Comparison of ENCODE assay signal across 8 mouse cellular contexts in the genomic region with DNA sequence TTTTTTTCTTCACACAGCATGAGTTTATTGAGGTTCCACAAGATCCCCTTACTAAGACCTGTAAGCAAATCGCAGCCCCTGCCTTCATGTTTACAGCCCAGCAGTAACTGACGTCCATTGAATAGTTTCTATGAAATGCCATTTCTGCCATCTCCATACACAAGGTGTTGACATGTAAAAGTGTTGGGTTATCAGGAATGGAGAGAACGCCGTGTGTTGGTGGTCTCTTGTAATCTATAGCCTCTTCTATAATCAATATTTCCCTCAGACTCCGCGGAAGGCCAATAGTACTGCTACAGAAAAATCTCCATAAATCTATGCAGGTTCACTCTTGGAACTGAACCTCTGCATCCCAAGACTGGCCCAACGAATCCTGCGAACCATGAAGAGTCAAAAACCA. TPM values are rescaled to one million over a fixed set of nuclear protein-coding genes. Genes with fewer than 3 reads are reported as not detected.
DNase-seq lines count a peak whose midpoint lies in the region; ATAC-seq and TF ChIP-seq lines count a peak whose summit lies in the region.

No protein-coding gene starts in this region.

- no peak for ATAC-seq in kidney, postnatal 0 days (replicated peaks; ENCODE audit: low FRiP score, low read depth)
- ATAC-seq in embryonic facial prominence, embryonic 13.5 days (ENCODE audit: insufficient number of reproducible peaks, insufficient read depth, low FRiP score, low TSS enrichment, low read depth) = no peak
- no peak for ATAC-seq in intestine, embryonic 14.5 days (replicated peaks; ENCODE audit: low FRiP score, low TSS enrichment, low read depth)

- no peaks in the 10 kb centered on the region for H3K27me3 ChIP-seq in kidney, postnatal 0 days (ENCODE audit: insufficient read depth, low read length)
- H3K27me3 ChIP-seq in embryonic facial prominence, embryonic 13.5 days = no peaks in the 10 kb centered on the region
- no peaks in the 10 kb centered on the region; the same call in 1 of the 2 replicates for H3K27me3 ChIP-seq in intestine, embryonic 14.5 days (replicated peaks; ENCODE audit: control insufficient read depth, insufficient read depth, low read length)
- no peaks in the 10 kb centered on the region for H3K27me3 ChIP-seq in myocyte (ENCODE audit: control insufficient read depth, insufficient read depth, insufficient read length)

- no peak overlapping the region for H3ac ChIP-seq in myocyte (ENCODE audit: control insufficient read depth, insufficient read length)

- H3K36me3 ChIP-seq in kidney, postnatal 0 days (ENCODE audit: insufficient read depth, low read length) = no peaks in the 10 kb centered on the region
- no peaks in the 10 kb centered on the region for H3K36me3 ChIP-seq in embryonic facial prominence, embryonic 13.5 days
- no peaks in the 10 kb centered on the region for H3K36me3 ChIP-seq in intestine, embryonic 14.5 days (ENCODE audit: control insufficient read depth, insufficient read depth, low read length)
- H3K36me3 ChIP-seq in myocyte (ENCODE audit: control insufficient read depth, insufficient read depth) = no peaks in the 10 kb centered on the region

- no peak for TF ChIP-seq CTCF in kidney, postnatal 0 days (IDR thresholded peaks at IDR 0.05; ENCODE audit: low read depth)

- TF ChIP-seq POLR2A in myocyte (IDR thresholded peaks at IDR 0.05; ENCODE audit: insufficient read length, low read depth) = no peak

- peaks cover 27% of the 10 kb centered on the region for H3K4me1 ChIP-seq in kidney, postnatal 0 days (replicated peaks; ENCODE audit: insufficient read depth, low read length)
- H3K4me1 ChIP-seq in embryonic facial prominence, embryonic 13.5 days = peaks cover 37% of the 10 kb centered on the region
- peaks cover 4% of the 10 kb centered on the region; the same call in 1 of the 2 replicates for H3K4me1 ChIP-seq in intestine, embryonic 14.5 days (replicated peaks; ENCODE audit: control insufficient read depth, insufficient read depth, low read length)

- peak overlapping the region; percentile 77 for H3K27ac ChIP-seq in kidney, postnatal 0 days
- H3K27ac ChIP-seq in embryonic facial prominence, embryonic 13.5 days = 0 out of 2 replicates have a peak overlapping the region, but pooled peaks have one; percentile 29
- H3K27ac ChIP-seq in intestine, embryonic 14.5 days (ENCODE audit: low read depth) = no peak overlapping the region

- 43% methylated on average over 8 of the region's 8 CpGs for WGBS in kidney, postnatal 0 days
- WGBS in embryonic facial prominence, embryonic 13.5 days = 42% methylated on average over 8 of the region's 8 CpGs
- 44% methylated on average over 8 of the region's 8 CpGs for WGBS in intestine, embryonic 14.5 days

- peak overlapping the region; percentile 50 for H3K4me3 ChIP-seq in kidney, postnatal 0 days (replicated peaks; ENCODE audit: low read depth, low read length)
- peak overlapping the region; percentile 60 for H3K4me3 ChIP-seq in embryonic facial prominence, embryonic 13.5 days
- H3K4me3 ChIP-seq in intestine, embryonic 14.5 days (ENCODE audit: low read depth, low read length) = peak overlapping the region; percentile 48
- H3K4me3 ChIP-seq in myocyte = peak overlapping the region; percentile 28

- no peaks in the 10 kb centered on the region for H3K9me3 ChIP-seq in kidney, postnatal 0 days (replicated peaks; ENCODE audit: low read length)
- H3K9me3 ChIP-seq in embryonic facial prominence, embryonic 13.5 days = no peaks in the 10 kb centered on the region
- H3K9me3 ChIP-seq in intestine, embryonic 14.5 days (ENCODE audit: control insufficient read depth, low read length) = no peaks in the 10 kb centered on the region

- peaks cover 33% of the 10 kb centered on the region for H3K79me2 ChIP-seq in myocyte (ENCODE audit: control insufficient read depth, insufficient read depth)

- H3K9ac ChIP-seq in kidney, postnatal 0 days (ENCODE audit: low read depth, low read length) = peak overlapping the region; percentile 46
- H3K9ac ChIP-seq in embryonic facial prominence, embryonic 13.5 days = peak overlapping the region; percentile 73
- H3K9ac ChIP-seq in intestine, embryonic 14.5 days (ENCODE audit: low read length) = peak overlapping the region; percentile 44; the same call in 1 of the 2 replicates

- DNase-seq in kidney, postnatal 0 days (ENCODE audit: low spot score) = no peak
- no peak for DNase-seq in kidney, adult 11 months
- DNase-seq in intestine, embryonic 14.5 days (ENCODE audit: low spot score) = no peak
- no peak for DNase-seq in right cerebral cortex, adult 2 months (ENCODE audit: low spot score in 2 of 2)
- DNase-seq in gastrocnemius, postnatal 10 days = no peak
- no peak for DNase-seq in gastrocnemius, adult 18-20 months (ENCODE audit: low spot score)

- H3K4me2 ChIP-seq in kidney, postnatal 0 days (ENCODE audit: low read length) = peak overlapping the region; percentile 80
- peak overlapping the region; percentile 80 for H3K4me2 ChIP-seq in embryonic facial prominence, embryonic 13.5 days
- H3K4me2 ChIP-seq in intestine, embryonic 14.5 days (ENCODE audit: low read length) = peak overlapping the region; percentile 47
- peak overlapping the region; percentile 71 for H3K4me2 ChIP-seq in myocyte (ENCODE audit: low read depth)

TF ChIP-seq in myocyte, 11 proteins besides CTCF, POLR2A, EP300 and RAD21:
- no peak for TF ChIP-seq CEBPB (IDR thresholded peaks at IDR 0.05; ENCODE audit: insufficient read depth, poor library complexity, severe bottlenecking)
- TF ChIP-seq POLR2AphosphoS2 (IDR thresholded peaks at IDR 0.05; ENCODE audit: insufficient read length, low read depth) = no peak
- TF ChIP-seq MAX (IDR thresholded peaks at IDR 0.05; ENCODE audit: low read depth) = no peak
- no peak for TF ChIP-seq SRF (IDR thresholded peaks at IDR 0.05; ENCODE audit: control insufficient read depth, insufficient read length, low read depth)
- TF ChIP-seq TCF12 (IDR thresholded peaks at IDR 0.05; ENCODE audit: insufficient read depth, poor library complexity, severe bottlenecking) = no peak
- TF ChIP-seq MYOD1 (IDR thresholded peaks at IDR 0.05; ENCODE audit: control insufficient read depth in 1 of 3, insufficient read length in 2 of 3, low read depth in 2 of 3) = no peak
- no peak for TF ChIP-seq USF1 (IDR thresholded peaks at IDR 0.05; ENCODE audit: low read depth)
- TF ChIP-seq TCF3 (IDR thresholded peaks at IDR 0.05; ENCODE audit: insufficient read length, low read depth) = no peak
- TF ChIP-seq MYOG (IDR thresholded peaks at IDR 0.05; ENCODE audit: control insufficient read depth in 1 of 3, insufficient read depth in 1 of 3, insufficient read length in 2 of 3, low read depth in 2 of 3) = no peak
- TF ChIP-seq REST (IDR thresholded peaks at IDR 0.05; ENCODE audit: insufficient read depth, insufficient read length) = no peak
- no peak for TF ChIP-seq E2F4 (IDR thresholded peaks at IDR 0.05; ENCODE audit: insufficient read depth)

RNA-seq across cellular contexts. Expression of a gene that starts 1.1 kb away (rescaled TPM):
- polyA plus RNA-seq in kidney, postnatal 0 days (2015; fragmentation: Nextera tagmentation; extraction: Ambion mirVana) = 47.0 and 52.7 TPM in 2 replicates
- polyA plus RNA-seq in embryonic facial prominence, embryonic 13.5 days (2015; fragmentation: Nextera tagmentation; extraction: Ambion mirVana) = 74.1 and 77.4 TPM in 2 replicates
- polyA plus RNA-seq in intestine, embryonic 14.5 days (2014; fragmentation: Nextera tagmentation; extraction: Ambion mirVana) = 35.8 and 39.3 TPM in 2 replicates
- polyA plus RNA-seq in myocyte (2012; fragmentation: generic; extraction: Trizol) = 19.1 TPM
- 10 to 100 TPM; 55.1 to 56.2 TPM for total RNA-seq in gastrocnemius, postnatal 10 days (2021)
- 10 to 100 TPM; 37.4 to 40.4 TPM for total RNA-seq in gastrocnemius, adult 18-20 months (2021)

RNA-seq across cellular contexts. Expression of a gene that starts 56.2 kb away (rescaled TPM):
- polyA plus RNA-seq in kidney, postnatal 0 days (2015; fragmentation: Nextera tagmentation; extraction: Ambion mirVana) = 51.3 and 63.3 TPM in 2 replicates
- 65.0 and 94.3 TPM in 2 replicates for polyA plus RNA-seq in embryonic facial prominence, embryonic 13.5 days (2015; fragmentation: Nextera tagmentation; extraction: Ambion mirVana)
- polyA plus RNA-seq in intestine, embryonic 14.5 days (2014; fragmentation: Nextera tagmentation; extraction: Ambion mirVana) = 115 and 125 TPM in 2 replicates
- 2.2 TPM for polyA plus RNA-seq in myocyte (2012; fragmentation: generic; extraction: Trizol)
- 10 to 100 TPM; 15.0 to 18.4 TPM for total RNA-seq in gastrocnemius, postnatal 10 days (2021)
- total RNA-seq in gastrocnemius, adult 18-20 months (2021) = 1 to 10 TPM; 2.4 to 8.8 TPM

Comparison
In these comparisons a context has a peak if more than half of its experiments do, and no peak if none do; other contexts are left out.
1. RNA of a gene that starts 56.2 kb away (polyA plus RNA-seq): 115 to 125 TPM in intestine, embryonic 14.5 days, 65.0 to 94.3 TPM in embryonic facial prominence, embryonic 13.5 days and 51.3 to 63.3 TPM in kidney, postnatal 0 days; 2.2 TPM in myocyte (single experiment); every median in the first group is over 10 times any median in the second.
2. Peak in every context shown above with its lines, with median percentiles within 50 percentile points of each other: H3K4me2 ChIP-seq, H3K4me3 ChIP-seq and H3K9ac ChIP-seq.